Mouse (Mus musculus): ENCODE results near the gene Pde8a. TPM values are rescaled to one million over a fixed set of nuclear protein-coding genes. Genes with fewer than 3 reads are reported as not detected.

Pde8a gene
- total RNA-seq, 4 experiments from 2014 or later: 13.4 to 16.0 (median 14.0) TPM

Other genes starting within 250 kb of the Pde8a start
- 10 to 100 TPM; 13.5 to 18.1 (median 16.3) TPM for gene Zfp592, start 219.9 kb upstream of the Pde8a start, total RNA-seq (2022)
- gene Alpk3, start 156.0 kb upstream of the Pde8a start, total RNA-seq (2022): 100 to 1,000 TPM; 138 to 167 (median 145) TPM
- gene Slc28a1, start 98.8 kb upstream of the Pde8a start, total RNA-seq (2022): under 1 TPM in 3 of 4 experiments, not detected in 1; 0.09 to 0.31 (median 0.16) TPM
- 1,000 to 10,000 TPM in 2 of 4 experiments, 100 to 1,000 TPM in 2; 953 to 1,046 (median 1,014) TPM for gene Rps17, start 131.7 kb downstream of the Pde8a start, total RNA-seq (2022)
- gene Cpeb1, start 241.9 kb downstream of the Pde8a start, total RNA-seq (2022): 10 to 100 TPM; 16.6 to 21.5 (median 20.8) TPM